Mouse (Mus musculus) midbrain, embryonic 11.5 days (tissue): ENCODE data around the gene Trpm8. TPM values are rescaled to one million over a fixed set of nuclear protein-coding genes. Genes with fewer than 3 reads are reported as not detected.

Source experiments
- ATAC-seq: fragments of 200-750 bp; cut with Nextera tagmentation; 2 replicates; pipeline ENCODE4 v1.8.0; 2017; ENCODE audit warnings: moderate TSS enrichment, moderate library complexity; ENCODE audit not compliant: low FRiP score
- DNase-seq: peaks from one replicate; pipeline ENCODE4 v3.0.0; 2015; ENCODE audit warnings: low spot score; ENCODE audit errors: missing footprints
- H3K27ac ChIP-seq: fragments of 300-500 bp; sonication (generic); 2 replicates; pipeline ENCODE4 v1.5.1; 2014; ENCODE audit warnings: low read depth, low read length
- H3K27me3 ChIP-seq: fragments of 300-500 bp; sonication (generic); 2 replicates; pipeline ENCODE4 v1.6.1; 2014; ENCODE audit warnings: mild to moderate bottlenecking, low read length, moderate library complexity, mixed read lengths; ENCODE audit not compliant: control insufficient read depth, insufficient read depth
- H3K36me3 ChIP-seq: fragments of 300-500 bp; sonication (generic); 2 replicates; pipeline ENCODE4 v1.6.1; 2014; ENCODE audit warnings: mild to moderate bottlenecking, low read length, moderate library complexity, mixed read lengths; ENCODE audit not compliant: control insufficient read depth, insufficient read depth
- H3K4me1 ChIP-seq: fragments of 300-500 bp; sonication (generic); 2 replicates; pipeline ENCODE4 v1.6.1; 2014; ENCODE audit warnings: low read length; ENCODE audit not compliant: control insufficient read depth, insufficient read depth
- H3K4me2 ChIP-seq: fragments of 300-500 bp; sonication (generic); 2 replicates; pipeline ENCODE4 v1.6.1; 2014; ENCODE audit warnings: mild to moderate bottlenecking, moderate library complexity
- H3K4me3 ChIP-seq: fragments of 300-500 bp; sonication (generic); 2 replicates; pipeline ENCODE4 v1.5.1; 2014; ENCODE audit warnings: low read depth, low read length
- H3K9ac ChIP-seq: fragments of 300-500 bp; sonication (generic); 2 replicates; pipeline ENCODE4 v1.6.1; 2014; ENCODE audit warnings: low read length
- H3K9me3 ChIP-seq: fragments of 300-500 bp; sonication (generic); 2 replicates; pipeline ENCODE4 v1.6.1; 2016; ENCODE audit warnings: low read length; ENCODE audit not compliant: control insufficient read depth
- WGBS: fragments of 180-500 bp; shearing (Covaris S2); extraction: QIAGEN DNeasy Blood & Tissue Kit; methylation state at CpG from one replicate; pipeline ENCODE4 v1.1.7; 2014; 5-methylcytosine and 5-hydroxymethylcytosine counted together
- polyA plus RNA-seq: library from polyadenylated mRNA; unstranded; fragments of >200 nt; fragmentation: Nextera tagmentation; extraction: Ambion mirVana; gene quantifications from 2 replicates; pipeline ENCODE4 v1.2.1, GENCODE M21; 2014

Gene Trpm8
- polyA plus RNA-seq, 1 experiment from 2014 or later = not detected

DNA sequence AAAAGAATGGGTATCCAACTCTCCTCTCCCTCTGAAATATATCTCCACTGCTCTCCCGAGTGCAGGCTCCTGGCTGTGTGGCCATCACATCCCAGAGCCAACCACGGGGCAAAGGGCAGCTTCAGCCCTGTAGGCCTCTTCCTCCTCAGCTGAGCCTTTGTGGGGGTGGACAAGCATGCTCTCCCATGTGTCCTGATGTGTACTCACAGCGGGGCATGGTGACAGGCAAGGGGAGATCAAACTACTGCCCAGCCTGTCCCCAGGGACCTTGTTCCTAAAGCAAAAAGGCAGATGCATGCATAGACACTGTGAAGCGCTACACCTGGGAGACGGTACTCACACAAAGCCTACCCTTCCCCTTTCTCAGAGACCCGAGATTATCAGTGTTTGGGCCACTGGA is 17.3 kb upstream of the Trpm8 start:
- Histone ChIP-seq H3K27ac (no peak overlapping the region), H3K4me3 (no peak overlapping the region), H3K9ac (no peak overlapping the region), H3K9me3 (peaks cover 48% of the 10 kb centered on the region), H3K27me3 (no peaks in the 10 kb centered on the region), H3K4me1 (no peaks in the 10 kb centered on the region), H3K36me3 (peaks cover 43% of the 10 kb centered on the region), H3K4me2 (no peak overlapping the region)
- ATAC-seq (peak; percentile 19), DNase-seq (no peak)
- WGBS = 82% methylated on average over 6 of the region's 6 CpGs

GRCm38 (mm10) chr1:88260604-88261377 is 16.7 kb upstream of the Trpm8 start:
- Histone ChIP-seq H3K4me3 (no peak overlapping the region), H3K9ac (no peak overlapping the region), H3K9me3 (peaks cover 45% of the 10 kb centered on the region), H3K27me3 (no peaks in the 10 kb centered on the region), H3K4me2 (no peak overlapping the region), H3K36me3 (peaks cover 50% of the 10 kb centered on the region), H3K27ac (no peak overlapping the region), H3K4me1 (no peaks in the 10 kb centered on the region)
- WGBS = 85% methylated on average over 10 of the region's 10 CpGs
- DNase-seq = no peak
- ATAC-seq = no peak

DNA sequence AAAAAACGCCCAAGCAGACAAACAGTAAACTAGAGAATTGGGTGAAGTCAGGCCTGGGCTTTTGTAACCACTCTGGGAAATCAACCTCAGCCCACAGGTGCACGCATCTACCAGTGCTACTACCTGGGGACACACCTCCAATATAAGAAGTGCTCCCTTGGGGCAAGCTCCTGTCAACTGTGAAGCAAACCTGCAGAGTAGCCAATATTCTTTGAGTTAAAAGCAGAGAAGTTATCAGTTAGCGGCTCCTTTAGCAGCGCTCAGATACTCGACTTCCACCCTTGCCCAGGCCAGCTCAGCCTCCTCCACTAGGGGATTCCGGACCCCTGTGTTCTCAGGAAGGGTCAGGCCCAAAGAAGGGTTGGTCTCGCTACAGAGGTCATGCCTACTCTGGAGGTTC is 15.8 kb upstream of the Trpm8 start:
- no peak overlapping the region for H3K4me2 ChIP-seq
- no peak overlapping the region for H3K4me3 ChIP-seq
- no peaks in the 10 kb centered on the region for H3K27me3 ChIP-seq
- ATAC-seq = no peak
- WGBS = 86% methylated on average over 7 of the region's 7 CpGs
- no peak for DNase-seq
- H3K4me1 ChIP-seq = no peaks in the 10 kb centered on the region
- H3K9me3 ChIP-seq = peaks cover 44% of the 10 kb centered on the region
- H3K9ac ChIP-seq = no peak overlapping the region
- peaks cover 59% of the 10 kb centered on the region for H3K36me3 ChIP-seq
- H3K27ac ChIP-seq = no peak overlapping the region

GRCm38 (mm10) chr1:88262255-88262654 is 15.2 kb upstream of the Trpm8 start:
- H3K9ac ChIP-seq = no peak overlapping the region
- H3K4me3 ChIP-seq = no peak overlapping the region
- no peak for ATAC-seq
- no peak overlapping the region for H3K27ac ChIP-seq
- no peak for DNase-seq
- H3K9me3 ChIP-seq = peaks cover 39% of the 10 kb centered on the region
- H3K4me1 ChIP-seq = no peaks in the 10 kb centered on the region
- WGBS = 91% methylated on average over 4 of the region's 4 CpGs
- H3K36me3 ChIP-seq = peaks cover 65% of the 10 kb centered on the region
- H3K4me2 ChIP-seq = no peak overlapping the region
- no peaks in the 10 kb centered on the region for H3K27me3 ChIP-seq

GRCm38 (mm10) chr1:88262961-88263360 is 14.5 kb upstream of the Trpm8 start:
- H3K4me3 ChIP-seq = no peak overlapping the region
- H3K9me3 ChIP-seq = peaks cover 32% of the 10 kb centered on the region
- no peaks in the 10 kb centered on the region for H3K27me3 ChIP-seq
- no peak for DNase-seq
- H3K27ac ChIP-seq = no peak overlapping the region
- ATAC-seq = no peak
- peaks cover 72% of the 10 kb centered on the region for H3K36me3 ChIP-seq
- no peak overlapping the region for H3K9ac ChIP-seq
- 78% methylated on average over 6 of the region's 6 CpGs for WGBS
- H3K4me1 ChIP-seq = no peaks in the 10 kb centered on the region
- H3K4me2 ChIP-seq = no peak overlapping the region

DNA sequence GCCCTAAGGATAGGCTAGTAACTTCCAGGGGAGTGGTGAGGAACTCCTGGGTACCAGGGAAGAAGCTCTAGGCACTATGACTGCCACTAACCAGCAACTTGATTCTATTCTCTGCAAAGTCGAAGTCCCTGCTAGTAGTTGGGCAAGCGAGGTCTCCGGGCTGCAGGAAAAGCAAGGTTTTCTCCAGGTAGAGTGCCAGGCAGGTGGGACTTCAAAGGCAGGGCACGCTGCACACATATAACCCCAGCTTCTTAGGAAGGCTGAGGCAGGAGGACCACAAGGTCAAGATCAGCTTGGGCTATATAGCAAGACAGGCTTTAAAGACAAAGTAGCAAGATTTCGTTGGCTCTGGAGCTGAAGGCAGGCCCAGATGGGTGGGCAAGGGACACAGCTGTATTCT is 13.7 kb upstream of the Trpm8 start:
- H3K4me2 ChIP-seq = no peak overlapping the region
- no peak overlapping the region for H3K27ac ChIP-seq
- H3K36me3 ChIP-seq = peaks cover 80% of the 10 kb centered on the region
- no peak overlapping the region for H3K4me3 ChIP-seq
- DNase-seq (no peak), ATAC-seq (no peak)
- H3K4me1 ChIP-seq = no peaks in the 10 kb centered on the region
- no peak overlapping the region for H3K9ac ChIP-seq
- H3K27me3 ChIP-seq = no peaks in the 10 kb centered on the region
- peaks cover 28% of the 10 kb centered on the region for H3K9me3 ChIP-seq
- 90% methylated on average over 5 of the region's 5 CpGs for WGBS

DNA sequence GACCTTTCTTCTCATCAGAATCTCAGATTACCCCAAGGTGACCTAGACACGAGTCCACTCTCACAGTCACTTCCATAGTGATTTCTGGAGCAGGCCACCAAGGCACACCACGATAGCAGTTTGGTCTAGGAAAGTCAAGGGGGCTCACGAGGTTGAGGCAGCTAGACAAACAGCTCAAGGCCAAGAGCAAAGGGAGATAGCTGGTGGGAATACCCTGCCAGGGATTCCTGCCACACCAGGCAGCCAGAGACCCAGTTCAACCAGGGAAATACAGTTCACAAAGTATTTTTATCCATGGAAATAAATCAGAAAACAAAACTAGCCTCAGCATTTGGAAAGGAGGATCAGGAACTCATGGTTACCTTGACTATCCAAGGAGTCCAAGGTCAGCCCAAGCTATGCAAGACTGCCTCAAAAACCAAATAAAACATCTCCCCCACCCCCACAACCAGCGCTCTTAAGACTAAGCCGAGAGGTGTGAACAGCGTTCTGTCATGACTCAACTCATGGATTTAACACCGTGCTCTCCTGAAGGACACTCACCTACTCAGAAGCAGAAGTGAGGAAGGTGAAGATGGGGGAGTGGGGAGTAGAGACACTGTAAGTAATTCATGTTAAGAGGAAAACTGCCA is 13.1 kb upstream of the Trpm8 start:
- ATAC-seq (no peak), DNase-seq (no peak)
- Histone ChIP-seq H3K36me3 (peaks cover 86% of the 10 kb centered on the region), H3K27ac (no peak overlapping the region), H3K27me3 (no peaks in the 10 kb centered on the region), H3K9me3 (peaks cover 25% of the 10 kb centered on the region), H3K4me2 (no peak overlapping the region), H3K4me3 (no peak overlapping the region), H3K4me1 (no peaks in the 10 kb centered on the region), H3K9ac (no peak overlapping the region)
- WGBS = 90% methylated on average over 7 of the region's 7 CpGs

GRCm38 (mm10) chr1:88264869-88265240 is 12.6 kb upstream of the Trpm8 start:
- WGBS = 82% methylated on average over 4 of the region's 4 CpGs
- Histone ChIP-seq H3K27ac (no peak overlapping the region), H3K9ac (no peak overlapping the region), H3K4me3 (no peak overlapping the region), H3K36me3 (peaks cover 91% of the 10 kb centered on the region), H3K4me1 (no peaks in the 10 kb centered on the region), H3K4me2 (no peak overlapping the region), H3K27me3 (no peaks in the 10 kb centered on the region), H3K9me3 (peaks cover 24% of the 10 kb centered on the region)
- ATAC-seq (no peak), DNase-seq (no peak)

DNA sequence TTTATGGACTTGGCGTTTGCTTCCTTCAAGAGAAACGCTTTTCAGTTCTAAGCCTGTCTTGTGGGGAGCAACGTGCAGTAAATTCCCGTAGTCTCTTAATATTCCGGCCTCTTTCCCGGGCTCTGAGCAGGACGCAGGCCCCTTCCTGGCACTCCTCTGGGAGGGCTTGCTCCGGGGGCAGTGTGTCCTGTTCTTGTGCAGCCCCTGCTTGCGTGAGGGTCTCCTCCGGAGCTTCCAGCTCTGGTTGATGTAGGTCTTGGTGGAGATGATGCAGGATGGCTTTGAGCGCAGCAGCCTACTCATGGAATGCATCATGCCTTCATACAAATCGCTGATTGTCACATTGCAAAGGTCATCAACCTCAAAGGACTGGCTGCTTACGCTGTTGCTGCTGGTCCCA is 11.3 kb upstream of the Trpm8 start:
- DNase-seq (no peak), ATAC-seq (no peak)
- H3K9me3 ChIP-seq = peaks cover 20% of the 10 kb centered on the region
- no peak overlapping the region for H3K4me2 ChIP-seq
- H3K4me3 ChIP-seq = no peak overlapping the region
- H3K9ac ChIP-seq = no peak overlapping the region
- 90% methylated on average over 13 of the region's 13 CpGs for whole genome bisulfite sequencing
- peaks cover 88% of the 10 kb centered on the region for H3K36me3 ChIP-seq
- no peaks in the 10 kb centered on the region for H3K27me3 ChIP-seq
- H3K4me1 ChIP-seq = no peaks in the 10 kb centered on the region
- H3K27ac ChIP-seq = no peak overlapping the region
